Mouse (Mus musculus) cerebellum, adult (tissue): ENCODE measurements around the gene Igf2bp2.

Experiments
- ATAC-seq: cut with Nextera tagmentation; 2 replicates; pipeline ENCODE4 v1.9.2; 2017; ENCODE audit warnings: mild to moderate bottlenecking, moderate library complexity, mixed read lengths; ENCODE audit not compliant: insufficient number of reproducible peaks, low FRiP score, low TSS enrichment

Gene Igf2bp2

GRCm38 (mm10) chr16:22109159-22109558 is 53.9 kb downstream of the Igf2bp2 start:
- no peak for ATAC-seq

DNA sequence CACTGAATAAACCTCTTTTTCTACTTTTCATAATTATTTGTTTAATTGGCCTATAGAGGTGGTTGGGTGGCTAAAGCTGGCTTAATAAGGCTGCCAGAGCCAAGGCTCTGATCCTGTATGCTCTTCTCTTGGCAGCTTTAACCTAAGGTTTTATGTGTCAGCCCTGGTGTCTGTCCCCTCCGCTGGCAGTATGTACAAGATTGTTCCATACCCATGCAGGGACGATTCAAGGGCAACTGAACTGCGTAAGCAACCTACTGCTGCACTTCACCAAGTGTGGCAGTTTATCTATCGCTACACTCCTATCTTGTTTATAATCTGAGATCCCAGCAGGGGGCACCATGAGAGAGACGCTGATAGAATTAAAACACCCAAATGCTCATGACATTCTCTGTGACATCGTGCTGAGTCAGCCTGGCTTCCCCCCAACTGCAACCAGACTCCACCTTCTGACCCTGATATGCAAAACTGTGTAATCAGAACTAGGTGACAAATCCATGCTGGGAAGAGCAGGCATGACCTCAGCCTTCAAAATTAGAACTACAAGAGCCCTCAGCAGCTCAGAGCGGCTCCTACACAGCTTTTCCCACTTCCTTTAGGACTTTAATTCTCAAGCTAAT is 55.1 kb downstream of the Igf2bp2 start:
- 0 out of 2 replicates have a peak, but pooled peaks have one; percentile 36 for ATAC-seq

DNA sequence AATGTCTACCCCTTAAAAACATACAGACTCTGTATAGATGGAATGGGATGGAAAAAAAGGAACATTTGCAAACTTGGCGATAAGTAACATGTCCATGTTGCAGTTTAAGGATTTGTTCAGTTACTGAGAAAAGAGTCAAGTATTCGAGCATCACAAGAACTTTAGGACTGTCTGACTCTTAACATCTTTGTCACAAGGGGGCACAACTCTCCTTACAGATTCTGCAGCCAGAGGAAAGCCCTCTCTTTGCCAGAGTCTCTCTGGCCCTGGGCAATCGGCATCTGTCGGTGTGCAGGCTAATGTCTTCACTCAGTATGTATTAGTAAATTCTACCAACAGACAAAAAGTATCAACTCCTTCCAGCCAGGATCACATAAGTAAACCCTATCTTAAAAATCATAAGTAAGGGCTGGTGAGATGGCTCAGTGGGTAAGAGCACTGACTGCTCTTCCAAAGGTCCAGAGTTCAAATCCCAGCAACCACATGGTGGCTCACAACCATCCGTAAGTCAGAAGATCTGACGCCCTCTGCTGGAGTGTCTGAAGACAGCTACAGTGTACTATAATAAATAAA is 57.0 kb downstream of the Igf2bp2 start:
- ATAC-seq: no peak

DNA sequence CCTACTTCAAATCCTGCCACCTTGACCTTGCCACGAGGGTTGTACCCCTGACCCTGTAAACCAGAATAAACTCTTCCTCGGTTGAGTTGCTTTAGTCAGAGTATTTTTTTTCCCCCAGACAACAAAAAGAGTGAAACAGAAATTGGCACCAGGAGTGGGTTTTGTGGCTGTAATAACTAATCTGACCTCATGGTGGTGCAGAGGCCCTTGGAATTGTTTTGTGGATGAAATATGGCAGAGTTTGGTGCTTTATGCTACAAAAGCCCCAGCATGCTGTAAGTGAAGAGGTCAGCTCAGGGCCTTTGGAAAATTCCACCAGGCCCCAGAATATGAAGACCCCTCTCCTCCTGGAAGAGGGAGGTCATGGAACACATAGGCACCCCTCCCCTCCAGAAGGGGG is 63.0 kb downstream of the Igf2bp2 start:
- no peak for ATAC-seq

GRCm38 (mm10) chr16:22097659-22098058 is 65.4 kb downstream of the Igf2bp2 start:
- ATAC-seq: no peak

DNA sequence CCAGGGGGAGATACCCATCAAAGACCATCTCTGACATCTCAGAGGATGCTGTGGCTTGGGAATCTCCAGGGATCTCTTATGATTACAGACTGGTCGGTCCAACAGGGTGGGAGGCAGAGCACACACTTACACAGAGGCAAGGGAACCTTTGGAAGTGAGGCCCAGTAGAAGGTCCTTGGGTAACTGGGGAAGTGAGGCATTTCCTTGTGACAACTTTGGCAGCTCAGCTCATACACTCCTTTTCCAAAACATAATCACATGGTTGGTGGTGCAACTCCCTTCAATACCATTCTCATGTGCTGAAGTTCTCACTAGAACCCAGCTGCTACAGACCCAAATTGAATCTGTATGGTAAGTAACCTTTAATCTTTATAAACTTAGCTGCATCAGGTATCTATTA is 67.3 kb downstream of the Igf2bp2 start:
- ATAC-seq: no peak

GRCm38 (mm10) chr16:22091255-22091783 is 71.8 kb downstream of the Igf2bp2 start:
- no peak for ATAC-seq

- ATAC-seq: no peak
These were observed 77.7 kb downstream of the Igf2bp2 start for GRCm38 (mm10) chr16:22085411-22085810.

DNA sequence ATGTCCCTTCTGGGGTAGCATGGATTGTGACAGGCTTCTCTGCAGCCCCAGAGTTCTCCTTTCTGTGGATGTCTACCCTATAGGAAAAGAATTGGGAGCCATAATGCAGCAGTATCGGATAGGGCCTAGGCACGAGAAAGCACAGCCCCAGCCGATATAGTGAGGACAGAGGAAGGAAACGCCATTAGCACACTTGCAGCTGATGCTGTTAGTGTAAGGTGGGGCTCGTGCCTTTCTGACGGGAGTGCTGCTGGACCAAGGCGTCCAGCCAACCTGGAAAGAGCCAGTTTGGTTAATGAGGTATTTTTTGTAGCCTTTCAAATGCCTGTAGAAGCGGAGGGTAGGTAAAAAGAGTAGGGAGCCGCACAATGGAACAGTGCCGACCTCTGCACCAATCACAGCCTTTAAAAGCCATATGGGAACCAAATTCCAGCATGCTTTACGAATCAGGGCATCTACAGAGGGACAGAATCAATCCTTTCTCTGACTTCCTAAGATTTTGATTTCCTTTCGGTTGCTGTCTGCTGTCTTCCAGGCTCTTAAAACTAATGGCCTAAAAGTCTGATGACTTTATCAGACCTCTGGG is 82.9 kb downstream of the Igf2bp2 start:
- ATAC-seq: no peak

GRCm38 (mm10) chr16:22076620-22076941 is 86.5 kb downstream of the Igf2bp2 start:
- ATAC-seq: no peak

DNA sequence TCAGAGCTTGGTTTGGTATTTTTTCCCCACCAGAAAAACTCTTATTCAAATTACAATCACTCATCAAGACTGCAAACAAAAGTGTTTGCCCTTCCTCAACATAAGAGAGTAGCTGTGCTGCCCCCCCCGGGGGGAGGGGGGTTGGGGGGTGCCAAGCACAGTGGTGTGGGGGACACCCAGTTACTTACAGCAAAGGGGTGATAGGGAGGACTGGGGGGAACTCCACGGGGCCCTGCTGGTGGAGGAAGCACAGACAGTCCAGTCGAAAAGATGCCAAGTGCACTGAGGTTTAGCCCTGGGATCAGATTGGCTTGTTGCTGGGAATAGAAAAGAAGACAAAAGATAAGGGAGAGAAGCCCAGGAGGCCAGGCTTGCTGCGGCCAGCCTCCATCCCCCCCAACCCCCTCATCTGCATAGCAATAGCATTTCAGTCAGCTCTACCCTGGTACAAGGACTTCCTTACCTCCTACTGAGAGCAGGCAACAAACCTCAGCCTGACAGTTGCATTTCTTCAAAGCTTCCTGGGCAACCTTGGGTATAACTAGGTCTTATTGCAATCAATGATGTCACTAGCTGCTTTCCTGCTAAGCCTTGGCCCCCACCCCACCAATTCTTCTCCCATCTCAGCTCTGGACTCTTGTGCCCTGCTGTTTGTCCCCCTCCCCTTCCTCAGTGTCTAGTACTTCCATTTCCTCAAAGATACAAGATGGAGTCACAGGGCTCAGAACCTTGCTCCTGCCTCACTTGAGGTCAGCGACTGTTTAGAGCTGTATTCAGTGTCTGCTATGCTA is 87.1 kb downstream of the Igf2bp2 start:
- no peak for ATAC-seq

- ATAC-seq: no peak
These were observed 88.0 kb downstream of the Igf2bp2 start for GRCm38 (mm10) chr16:22075067-22075466.

DNA sequence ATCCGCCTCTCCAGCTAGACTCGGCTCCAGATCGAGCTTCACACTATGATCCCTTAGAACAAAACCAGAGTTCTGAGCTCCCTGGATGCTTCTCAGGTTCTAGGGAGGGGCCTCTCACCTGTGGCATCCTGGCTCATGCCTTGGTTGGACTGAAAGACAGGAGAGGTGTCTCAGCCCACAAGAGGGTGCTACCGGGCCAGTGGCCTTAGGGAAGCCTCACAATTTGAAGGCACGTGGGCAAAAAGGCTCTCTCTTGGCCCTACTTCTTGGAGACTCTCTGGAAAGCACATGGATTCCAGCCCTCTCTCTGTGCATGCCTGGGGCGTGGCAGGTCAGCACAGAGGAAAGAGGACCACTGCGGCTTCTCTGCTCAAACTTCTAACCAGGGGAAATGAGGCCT is 91.7 kb downstream of the Igf2bp2 start:
- ATAC-seq: no peak

GRCm38 (mm10) chr16:22067406-22067805 is 95.7 kb downstream of the Igf2bp2 start:
- no peak for ATAC-seq

- no peak for ATAC-seq
These were observed 97.6 kb downstream of the Igf2bp2 start for GRCm38 (mm10) chr16:22065536-22065935.

DNA sequence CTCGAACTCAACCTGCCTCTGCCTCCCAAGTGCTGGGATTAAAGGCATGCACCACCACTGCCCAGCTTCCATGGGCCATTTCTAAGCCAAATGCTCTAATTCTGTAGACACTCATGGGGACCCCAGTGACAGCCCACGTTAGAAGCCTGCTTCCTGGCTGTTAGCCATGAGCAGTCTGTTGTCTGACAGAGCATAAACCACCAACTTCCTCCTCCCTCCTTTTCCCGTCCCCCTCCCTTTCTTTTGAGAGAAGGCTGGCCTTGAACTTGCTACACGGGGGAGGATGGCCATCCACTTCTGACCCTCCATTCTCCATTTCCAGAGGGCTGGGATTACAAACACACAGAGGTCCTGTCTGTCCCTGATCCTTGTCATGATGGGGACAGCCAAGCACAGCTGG is 100.8 kb downstream of the Igf2bp2 start:
- ATAC-seq: no peak

GRCm38 (mm10) chr16:22061555-22062160 is 101.4 kb downstream of the Igf2bp2 start:
- no peak for ATAC-seq

DNA sequence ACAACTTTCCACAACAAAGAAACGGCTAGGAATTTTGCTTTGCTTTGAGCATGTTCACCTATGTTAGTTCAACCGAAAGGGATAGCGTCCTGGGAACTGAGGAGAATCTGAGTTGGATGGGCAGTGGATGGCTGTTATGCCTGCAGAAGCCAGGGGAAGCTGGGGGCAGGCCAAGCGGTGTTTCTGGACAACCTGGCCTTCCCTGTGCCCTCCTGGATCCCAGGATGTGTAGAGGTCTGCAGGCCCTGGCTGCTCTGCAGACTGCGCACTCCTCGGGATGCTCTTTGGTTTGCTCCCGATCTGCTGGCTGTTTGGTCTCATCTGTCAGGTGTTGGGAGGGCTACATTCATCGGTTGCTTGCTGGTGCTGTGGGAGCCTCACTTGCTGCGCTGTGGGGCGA is 102.7 kb downstream of the Igf2bp2 start:
- ATAC-seq: no peak

GRCm38 (mm10) chr16:22058871-22059270 is 104.2 kb downstream of the Igf2bp2 start:
- no peak for ATAC-seq

DNA sequence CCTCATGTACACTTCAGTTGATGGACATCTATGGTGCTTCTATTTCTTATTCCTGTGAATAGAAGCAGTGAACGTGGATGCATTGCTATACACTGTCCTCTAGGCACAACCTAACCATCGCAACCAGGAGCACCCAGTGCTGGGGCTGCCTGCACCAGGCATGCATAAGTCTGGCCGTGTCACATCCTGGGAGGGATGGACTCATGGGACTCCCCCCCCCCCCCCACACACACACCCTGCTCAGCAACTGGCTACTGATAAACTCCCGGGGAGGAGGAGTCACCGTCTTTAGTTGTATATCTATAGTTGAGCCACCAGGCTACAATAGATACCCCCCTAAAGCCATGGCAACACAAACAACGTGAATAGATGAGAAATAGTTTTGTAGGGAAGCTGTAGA is 105.6 kb downstream of the Igf2bp2 start:
- ATAC-seq: no peak

DNA sequence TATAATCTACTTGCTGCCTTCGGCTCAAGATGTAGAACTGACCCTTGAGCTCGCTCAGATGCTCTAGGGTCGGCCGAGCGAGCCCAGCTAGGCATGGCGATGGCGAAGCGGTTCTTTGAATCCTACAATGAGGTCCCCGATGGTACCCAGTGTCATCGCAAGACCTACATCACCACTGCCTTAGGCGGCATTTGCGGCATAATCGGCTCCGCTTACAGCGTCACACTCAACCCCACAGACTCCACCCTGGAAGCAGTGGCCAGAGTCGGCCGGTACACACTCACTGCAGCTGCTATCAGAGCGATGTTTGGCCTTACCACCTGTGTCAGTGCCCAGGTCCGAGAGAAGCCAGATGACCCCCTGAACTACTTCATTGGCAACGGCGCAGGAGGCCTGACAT is 109.7 kb downstream of the Igf2bp2 start:
- no peak for ATAC-seq
